Mouse (Mus musculus) intestine, embryonic 16.5 days (tissue): ENCODE measurements around the gene Trim27. TPM values are rescaled to one million over a fixed set of nuclear protein-coding genes. Genes with fewer than 3 reads are reported as not detected.

Experiments used
- ATAC-seq: fragments of 200-750 bp; cut with Nextera tagmentation; 2 replicates; pipeline ENCODE4 v1.8.0; 2017; ENCODE audit warnings: moderate TSS enrichment, moderate library complexity
- H3K27ac ChIP-seq: fragments of 300-500 bp; sonication (generic); 2 replicates; pipeline ENCODE4 v1.5.1; 2014; ENCODE audit warnings: mild to moderate bottlenecking, low read length
- H3K27me3 ChIP-seq: fragments of 300-500 bp; sonication (generic); replicated peaks from 2 replicates; pipeline ENCODE4 v1.6.1; 2014; ENCODE audit warnings: low read length, control low read depth, mixed read lengths; ENCODE audit not compliant: control insufficient read depth, insufficient read depth
- H3K36me3 ChIP-seq: fragments of 300-500 bp; sonication (generic); 2 replicates; pipeline ENCODE4 v1.6.1; 2014; ENCODE audit warnings: low read length, control low read depth; ENCODE audit not compliant: control insufficient read depth, insufficient read depth
- H3K4me1 ChIP-seq: fragments of 300-500 bp; sonication (generic); 2 replicates; pipeline ENCODE4 v1.6.1; 2014; ENCODE audit warnings: low read length, control low read depth, mixed read lengths; ENCODE audit not compliant: control insufficient read depth, insufficient read depth
- H3K4me2 ChIP-seq: fragments of 300-500 bp; sonication (generic); 2 replicates; pipeline ENCODE4 v1.6.1; 2014; ENCODE audit warnings: low read depth, low read length, control low read depth
- H3K4me3 ChIP-seq: fragments of 300-500 bp; sonication (generic); 2 replicates; pipeline ENCODE4 v1.5.1; 2014; ENCODE audit warnings: mild to moderate bottlenecking, low read length
- H3K9ac ChIP-seq: fragments of 300-500 bp; sonication (generic); 2 replicates; pipeline ENCODE4 v1.6.1; 2014; ENCODE audit warnings: low read depth, low read length
- H3K9me3 ChIP-seq: fragments of 300-500 bp; sonication (generic); 2 replicates; pipeline ENCODE4 v1.6.1; 2016; ENCODE audit warnings: low read length, control low read depth; ENCODE audit not compliant: control insufficient read depth
- WGBS: fragments of 180-500 bp; shearing (Covaris S2); extraction: QIAGEN DNeasy Blood & Tissue Kit; methylation state at CpG from one replicate; pipeline ENCODE4 v1.1.7; 2014; 5-methylcytosine and 5-hydroxymethylcytosine counted together
- polyA plus RNA-seq: library from polyadenylated mRNA; unstranded; fragments of >200 nt; fragmentation: Nextera tagmentation; extraction: Ambion mirVana; gene quantifications from 2 replicates; pipeline ENCODE4 v1.2.1, GENCODE M21; 2015

The Trim27 gene
- polyA plus RNA-seq, 1 experiment from 2014 or later, result 122 TPM

DNA sequence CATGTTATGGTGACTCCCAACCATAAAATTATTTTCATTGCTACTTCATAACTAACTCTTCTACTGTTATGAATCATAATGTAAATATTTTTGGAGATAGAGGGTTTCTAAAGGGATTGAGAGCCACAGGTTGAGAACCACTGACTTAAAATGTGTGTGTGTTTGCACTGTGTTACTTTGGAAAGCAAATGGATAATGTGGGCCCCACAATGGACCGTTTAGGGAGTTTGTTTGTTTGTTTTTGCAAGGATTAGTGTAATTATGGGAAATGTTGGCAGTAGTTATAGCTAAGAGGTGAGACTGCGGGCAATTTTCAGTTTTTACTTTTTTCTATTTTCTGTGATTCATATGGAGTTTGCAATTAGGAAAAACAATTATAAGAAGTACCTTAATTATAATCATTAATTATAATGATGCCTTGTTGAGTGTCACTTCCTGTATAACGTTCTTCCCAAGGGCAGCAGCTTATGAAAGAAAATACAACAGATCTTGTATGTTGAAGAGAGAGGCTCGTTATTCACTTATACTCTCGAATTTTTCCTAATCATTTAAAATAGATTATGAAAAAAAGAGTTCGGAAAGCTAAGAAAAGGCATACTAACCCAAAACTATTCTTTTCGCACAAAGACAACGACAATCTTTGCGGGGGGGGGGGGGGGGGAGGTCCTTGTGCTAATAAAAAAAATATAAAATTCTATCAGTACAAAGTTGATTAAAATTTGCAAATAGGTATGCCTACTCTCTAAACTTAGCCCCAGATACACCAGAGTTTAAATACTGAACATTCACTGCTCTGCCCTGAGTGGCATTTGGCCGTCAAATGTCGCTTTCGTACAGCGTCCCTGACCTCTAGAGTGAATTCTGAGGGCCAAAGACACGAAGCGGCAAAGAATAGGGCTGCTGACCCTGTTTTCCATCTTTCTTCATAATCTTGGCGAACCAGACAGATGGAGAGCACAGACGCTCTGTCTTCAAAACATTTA is 20.1 kb downstream of the Trim27 start:
- ATAC-seq, result peak; percentile 72
- Histone ChIP-seq H3K27me3 (no peaks in the 10 kb centered on the region), H3K36me3 (no peaks in the 10 kb centered on the region), H3K9ac (peak overlapping the region; percentile 67), H3K4me2 (peak overlapping the region; percentile 48), H3K4me1 (0 out of 2 replicates have a peak, but pooled peaks cover 3% of the 10 kb centered on the region), H3K9me3 (no peaks in the 10 kb centered on the region), H3K27ac (peak overlapping the region; percentile 73), H3K4me3 (peak overlapping the region; percentile 75)
- 4% methylated on average over 17 of the region's 17 CpGs for WGBS

DNA sequence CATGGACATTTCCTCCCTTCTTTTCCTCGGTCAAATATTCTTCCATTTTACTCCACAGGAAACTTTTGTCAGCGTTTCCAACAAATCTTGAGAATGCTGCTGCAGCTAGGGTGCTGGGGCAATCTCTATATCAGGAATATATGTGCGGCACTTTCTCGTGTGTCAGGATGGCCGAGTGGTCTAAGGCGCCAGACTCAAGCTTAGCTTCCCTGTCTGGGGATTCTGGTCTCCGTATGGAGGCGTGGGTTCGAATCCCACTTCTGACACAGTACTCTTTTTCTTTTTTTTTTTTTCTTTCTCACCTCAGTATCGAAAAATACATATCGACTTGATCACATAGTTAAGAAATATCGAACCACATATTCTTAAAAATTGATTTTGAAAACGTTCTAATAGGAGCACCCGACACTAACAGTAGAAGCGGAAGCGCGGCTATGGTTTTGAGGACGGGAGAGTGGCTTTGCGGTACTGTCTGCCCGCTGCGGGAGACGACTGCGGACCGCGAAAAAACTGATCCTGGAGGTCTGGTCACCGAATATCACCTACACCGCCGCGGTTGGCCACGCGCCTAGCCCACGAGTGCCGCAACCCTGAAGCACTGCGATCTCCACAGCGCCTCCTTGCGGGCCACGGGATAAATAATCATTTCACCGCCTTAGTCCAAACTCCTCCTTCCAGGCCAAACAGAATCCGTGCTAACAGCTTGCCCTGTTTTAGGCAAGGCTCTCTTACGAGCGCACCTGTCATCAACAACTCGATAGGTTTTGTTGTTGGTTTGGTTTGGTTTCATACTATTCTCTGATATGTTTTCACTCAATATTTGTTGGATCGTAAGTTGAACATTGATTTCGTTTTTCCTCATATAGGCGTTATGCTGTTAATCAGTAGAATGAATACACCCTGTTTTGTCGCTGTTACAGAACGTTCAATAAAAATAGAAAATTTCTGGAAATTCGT is 21.1 kb downstream of the Trim27 start:
- peak overlapping the region; percentile 77 for H3K9ac ChIP-seq
- no peaks in the 10 kb centered on the region for H3K9me3 ChIP-seq
- H3K4me2 ChIP-seq, result peak overlapping the region; percentile 48
- H3K4me3 ChIP-seq, result peak overlapping the region; percentile 75
- peak; percentile 93 for ATAC-seq
- H3K4me1 ChIP-seq, result 0 out of 2 replicates have a peak, but pooled peaks cover 3% of the 10 kb centered on the region
- H3K36me3 ChIP-seq, result no peaks in the 10 kb centered on the region
- peak overlapping the region; percentile 78 for H3K27ac ChIP-seq
- 4% methylated on average over 48 of the region's 48 CpGs for WGBS
- no peaks in the 10 kb centered on the region for H3K27me3 ChIP-seq

DNA sequence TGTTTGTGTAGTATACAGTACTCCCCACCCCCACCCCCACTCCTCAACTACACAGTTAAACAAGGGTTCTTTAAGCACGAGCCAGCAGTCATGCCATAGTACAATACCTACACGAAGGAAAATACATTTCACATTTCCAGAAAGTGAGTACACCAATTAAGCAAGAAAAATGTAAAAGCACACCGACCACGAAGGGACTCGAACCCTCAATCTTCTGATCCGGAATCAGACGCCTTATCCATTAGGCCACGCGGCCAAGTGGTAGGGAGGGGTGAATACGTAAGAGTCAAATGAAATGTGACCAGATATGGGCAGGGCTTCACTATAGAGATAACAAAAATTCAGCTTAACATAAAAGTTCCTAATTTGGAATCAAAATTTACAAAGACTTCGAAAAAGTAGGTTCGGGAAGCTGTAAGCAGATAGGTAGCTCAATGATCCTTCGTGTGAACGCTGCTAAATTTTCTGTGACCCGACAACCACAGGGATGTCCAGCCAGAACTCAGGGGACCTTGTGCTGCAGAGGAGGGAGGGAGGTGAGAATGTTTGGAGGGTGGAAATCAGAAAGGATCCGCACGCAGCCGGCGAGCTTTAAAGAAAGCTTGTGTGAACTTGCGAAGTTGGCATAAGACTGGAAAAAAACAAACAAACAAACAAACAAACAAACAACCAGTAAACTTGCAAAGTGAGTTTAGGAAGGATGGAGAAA is 36.2 kb downstream of the Trim27 start:
- no peak overlapping the region for H3K27ac ChIP-seq
- ATAC-seq, result peak; percentile 87
- peak overlapping the region; percentile 48 for H3K4me2 ChIP-seq
- H3K4me3 ChIP-seq, result peak overlapping the region; percentile 38
- H3K27me3 ChIP-seq, result no peaks in the 10 kb centered on the region
- H3K4me1 ChIP-seq, result no peaks in the 10 kb centered on the region
- peaks cover 7% of the 10 kb centered on the region for H3K9me3 ChIP-seq
- H3K36me3 ChIP-seq, result no peaks in the 10 kb centered on the region
- 3% methylated on average over 20 of the region's 20 CpGs for WGBS
- H3K9ac ChIP-seq, result no peak overlapping the region

- H3K27ac ChIP-seq, result no peak overlapping the region
- H3K27me3 ChIP-seq, result no peaks in the 10 kb centered on the region
- H3K4me2 ChIP-seq, result no peak overlapping the region
- H3K36me3 ChIP-seq, result no peaks in the 10 kb centered on the region
- no peak overlapping the region for H3K4me3 ChIP-seq
- ATAC-seq, result no peak
- H3K9me3 ChIP-seq, result no peaks in the 10 kb centered on the region
- no peak overlapping the region for H3K9ac ChIP-seq
- 40% methylated on average over 1 of the region's 1 CpGs for WGBS
- no peaks in the 10 kb centered on the region for H3K4me1 ChIP-seq
These were observed 37.5 kb downstream of the Trim27 start for GRCm38 (mm10) chr13:21216781-21217180.

GRCm38 (mm10) chr13:21221656-21222462 is 42.6 kb downstream of the Trim27 start:
- no peaks in the 10 kb centered on the region for H3K36me3 ChIP-seq
- H3K27ac ChIP-seq, result no peak overlapping the region
- H3K4me2 ChIP-seq, result peak overlapping the region; percentile 65
- 3% methylated on average over 20 of the region's 20 CpGs for WGBS
- peak overlapping the region; percentile 64 for H3K9ac ChIP-seq
- no peaks in the 10 kb centered on the region for H3K27me3 ChIP-seq
- H3K9me3 ChIP-seq, result no peaks in the 10 kb centered on the region
- H3K4me3 ChIP-seq, result peak overlapping the region; percentile 61
- ATAC-seq, result peak; percentile 77
- no peaks in the 10 kb centered on the region for H3K4me1 ChIP-seq

DNA sequence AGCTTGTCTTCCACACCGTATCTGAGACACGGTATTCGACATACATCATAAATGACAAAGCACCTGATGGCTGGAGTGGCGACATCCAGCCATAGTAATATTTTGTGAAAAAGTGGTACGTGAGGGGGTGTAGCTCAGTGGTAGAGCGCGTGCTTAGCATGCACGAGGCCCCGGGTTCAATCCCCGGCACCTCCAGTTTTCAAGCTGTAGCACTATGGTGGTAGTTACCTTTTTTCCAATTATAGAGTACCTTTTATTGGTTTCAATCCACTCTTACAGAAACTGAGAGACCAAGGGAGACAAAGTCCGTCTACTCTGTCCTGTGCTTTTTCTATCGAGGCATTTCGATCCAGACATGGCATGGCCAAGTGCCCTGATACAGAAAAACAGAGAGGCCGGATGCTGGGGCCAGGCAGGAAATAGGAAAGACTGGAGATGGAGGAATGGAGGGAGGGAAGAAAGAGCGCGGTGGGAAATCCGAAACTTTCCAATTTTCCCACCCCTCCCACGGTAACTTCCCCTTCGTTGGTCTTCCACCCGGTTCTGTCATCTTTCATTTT is 43.3 kb downstream of the Trim27 start:
- H3K9ac ChIP-seq, result peak overlapping the region; percentile 68
- peak; percentile 96 for ATAC-seq
- H3K36me3 ChIP-seq, result no peaks in the 10 kb centered on the region
- peak overlapping the region; percentile 48; the same call in 1 of the 2 replicates for H3K27ac ChIP-seq
- no peaks in the 10 kb centered on the region for H3K4me1 ChIP-seq
- no peaks in the 10 kb centered on the region for H3K9me3 ChIP-seq
- H3K27me3 ChIP-seq, result no peaks in the 10 kb centered on the region
- under 1% methylated on average over 20 of the region's 20 CpGs for WGBS
- H3K4me2 ChIP-seq, result peak overlapping the region; percentile 65
- H3K4me3 ChIP-seq, result peak overlapping the region; percentile 61

DNA sequence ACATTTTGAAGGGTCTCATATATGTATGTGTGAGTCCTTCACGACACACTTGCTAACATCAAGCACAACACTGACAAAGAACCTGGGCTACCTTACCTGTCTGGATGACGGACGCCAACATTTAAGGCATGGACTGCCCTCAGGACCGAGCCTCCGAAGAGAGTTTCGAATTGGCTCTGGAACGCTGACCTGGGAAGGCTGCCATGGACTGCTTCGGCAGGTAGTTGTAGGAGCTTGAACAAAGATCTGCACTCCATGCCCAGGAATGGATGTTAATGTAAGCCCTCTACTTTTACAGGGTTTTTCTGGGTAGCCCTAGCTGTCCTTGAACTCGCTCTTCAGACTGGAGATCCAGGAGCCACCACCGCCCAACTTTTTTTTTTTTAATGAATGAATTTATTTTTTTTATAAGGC is 44.0 kb downstream of the Trim27 start:
- H3K27ac ChIP-seq, result peak overlapping the region; percentile 59

GRCm38 (mm10) chr13:21224376-21224775 is 45.1 kb downstream of the Trim27 start:
- no peaks in the 10 kb centered on the region for H3K36me3 ChIP-seq
- no peak for ATAC-seq
- 80% methylated on average over 1 of the region's 1 CpGs for WGBS

More for the DNA sequence above, 44.0 kb downstream of the Trim27 start:
- Histone ChIP-seq H3K4me2 (peak overlapping the region; percentile 65), H3K4me3 (peak overlapping the region; percentile 61), H3K9me3 (no peaks in the 10 kb centered on the region), H3K4me1 (no peaks in the 10 kb centered on the region), H3K9ac (peak overlapping the region; percentile 68), H3K36me3 (no peaks in the 10 kb centered on the region), H3K27me3 (no peaks in the 10 kb centered on the region)
- ATAC-seq, result peak; percentile 52
- whole genome bisulfite sequencing, result 3% methylated on average over 10 of the region's 10 CpGs

More at GRCm38 (mm10) chr13:21224376-21224775, 45.1 kb downstream of the Trim27 start:
- Histone ChIP-seq H3K4me3 (no peak overlapping the region), H3K4me1 (no peaks in the 10 kb centered on the region), H3K9me3 (no peaks in the 10 kb centered on the region), H3K4me2 (no peak overlapping the region), H3K9ac (no peak overlapping the region), H3K27me3 (no peaks in the 10 kb centered on the region), H3K27ac (no peak overlapping the region)
